29 mouse cellular contexts compared by ENCODE assay signal in the genomic region with DNA sequence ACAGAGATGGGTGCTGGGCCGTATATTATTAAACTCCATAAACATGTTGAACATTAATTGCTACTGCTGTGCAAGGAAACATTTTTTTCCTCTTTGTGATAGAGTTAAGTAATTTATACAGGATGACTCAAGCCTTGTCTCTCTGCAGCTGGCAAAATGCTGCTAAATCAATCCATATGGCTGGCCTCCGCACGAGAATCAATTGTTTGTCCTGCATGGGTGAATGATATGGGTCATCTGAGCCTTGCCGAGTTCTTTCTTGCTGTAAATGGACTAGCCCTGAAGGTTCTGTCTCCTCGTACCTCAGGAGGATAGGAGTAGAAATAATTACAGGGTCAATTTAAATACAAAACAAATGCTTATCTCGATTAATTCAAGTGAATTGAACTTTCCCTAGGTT.
DNase-seq lines count a peak whose midpoint lies in the region; ATAC-seq and TF ChIP-seq lines count a peak whose summit lies in the region.
"Had no signal": no experiment of that assay in that cellular context is flagged by ENCODE, and none has a peak within 500 bp of the region (broad histone marks: within the 10 kb centered on the region; RNA-seq: fewer than 3 reads in every experiment).

No protein-coding gene starts in this region.

- intact Hi-C loops in left cerebral cortex, adult 2 months (cut with DNase I) = no loop called here

- WGBS in hindbrain, embryonic 11.5 days = 37% methylated on average over 6 of the region's 6 CpGs
- 33% methylated on average over 6 of the region's 6 CpGs for WGBS in hindbrain, embryonic 12.5 days
- 29% methylated on average over 6 of the region's 6 CpGs for WGBS in embryonic facial prominence, embryonic 14.5 days
- 59% methylated on average over 6 of the region's 6 CpGs for WGBS in intestine, embryonic 16.5 days

- H3K36me3 ChIP-seq in hindbrain, embryonic 11.5 days (ENCODE audit: control insufficient read depth, insufficient read depth, low read length) = no peaks in the 10 kb centered on the region
- no peaks in the 10 kb centered on the region for H3K36me3 ChIP-seq in hindbrain, embryonic 12.5 days
- no peaks in the 10 kb centered on the region for H3K36me3 ChIP-seq in embryonic facial prominence, embryonic 14.5 days (ENCODE audit: control insufficient read depth, insufficient read depth, low read length)
- no peaks in the 10 kb centered on the region for H3K36me3 ChIP-seq in intestine, embryonic 16.5 days (ENCODE audit: control insufficient read depth, insufficient read depth, low read length)
- H3K36me3 ChIP-seq: G1E; kidney, embryonic 15.5 days; limb, embryonic 12.5 days; lung, embryonic 15.5 days; midbrain, embryonic 12.5 days had no signal

- H3K27ac ChIP-seq in hindbrain, embryonic 11.5 days (ENCODE audit: low read depth, low read length) = no peak overlapping the region
- H3K27ac ChIP-seq in hindbrain, embryonic 12.5 days = no peak overlapping the region
- H3K27ac ChIP-seq in embryonic facial prominence, embryonic 14.5 days (replicated peaks; ENCODE audit: low read depth, low read length) = no peak overlapping the region
- no peak overlapping the region for H3K27ac ChIP-seq in intestine, embryonic 16.5 days (ENCODE audit: low read length)
- no peak overlapping the region for H3K27ac ChIP-seq in left cerebral cortex, adult 2 months
- H3K27ac ChIP-seq: forebrain, embryonic 13.5 days; kidney, embryonic 15.5 days; layer of hippocampus, adult 2 months; limb, embryonic 12.5 days; lung, embryonic 15.5 days; midbrain, embryonic 12.5 days had no signal

- no peak overlapping the region for H3K4me3 ChIP-seq in hindbrain, embryonic 11.5 days (ENCODE audit: low read depth, low read length)
- H3K4me3 ChIP-seq in hindbrain, embryonic 12.5 days = no peak overlapping the region
- no peak overlapping the region for H3K4me3 ChIP-seq in embryonic facial prominence, embryonic 14.5 days (ENCODE audit: low read depth, low read length)
- no peak overlapping the region for H3K4me3 ChIP-seq in intestine, embryonic 16.5 days (ENCODE audit: low read length)
- H3K4me3 ChIP-seq in left cerebral cortex, adult 2 months = no peak overlapping the region
- H3K4me3 ChIP-seq: forebrain, embryonic 13.5 days; kidney, embryonic 15.5 days; layer of hippocampus, adult 2 months; limb, embryonic 12.5 days; lung, embryonic 15.5 days; midbrain, embryonic 12.5 days; myocyte had no signal

- peak; percentile 35 for DNase-seq in hindbrain, embryonic 11.5 days (ENCODE audit: low spot score)
- DNase-seq in embryo, embryonic 10.5 days (ENCODE audit: low spot score) = peak; percentile 54
- DNase-seq in embryonic facial prominence, embryonic 14.5 days (ENCODE audit: low spot score) = peak; percentile 26
- DNase-seq in retina, embryonic 14.5 days (ENCODE audit: low spot score) = peak; percentile 28
- DNase-seq in left cerebral cortex, adult 2 months (ENCODE audit: extremely low spot score in 1 of 2, low spot score in 2 of 2) = no peak
- DNase-seq in heart, adult 8-10 months (ENCODE audit: low spot score) = no peak
- DNase-seq: adrenal gland, postnatal 14 days; cerebellum, adult 11-12 months; cerebellum, adult 9-11 months; gastrocnemius, postnatal 25 days; heart, adult 11 months; heart, postnatal 36 days; kidney, adult 11 months; right cerebral cortex, adult 18-20 months; spleen, adult 18-20 months; thymus, postnatal 14 days had no signal

- H3K4me1 ChIP-seq in hindbrain, embryonic 11.5 days (replicated peaks; ENCODE audit: control insufficient read depth, insufficient read depth, low read length) = no peaks in the 10 kb centered on the region
- H3K4me1 ChIP-seq in hindbrain, embryonic 12.5 days = peaks cover 9% of the 10 kb centered on the region
- H3K4me1 ChIP-seq in embryonic facial prominence, embryonic 14.5 days (ENCODE audit: control insufficient read depth, insufficient read depth, low read length) = peaks cover 6% of the 10 kb centered on the region; the same call in 1 of the 2 replicates
- H3K4me1 ChIP-seq in intestine, embryonic 16.5 days (ENCODE audit: control insufficient read depth, insufficient read depth, low read length) = no peaks in the 10 kb centered on the region
- H3K4me1 ChIP-seq: kidney, embryonic 15.5 days; lung, embryonic 15.5 days; midbrain, embryonic 12.5 days had no signal

- TF ChIP-seq CTCF in left cerebral cortex, adult 2 months (IDR thresholded peaks at IDR 0.05) = no peak

- H3K27me3 ChIP-seq in hindbrain, embryonic 11.5 days (ENCODE audit: control insufficient read depth, insufficient read depth, low read length) = no peaks in the 10 kb centered on the region
- H3K27me3 ChIP-seq in hindbrain, embryonic 12.5 days = no peaks in the 10 kb centered on the region
- no peaks in the 10 kb centered on the region for H3K27me3 ChIP-seq in embryonic facial prominence, embryonic 14.5 days (replicated peaks; ENCODE audit: control insufficient read depth, insufficient read depth, low read length)
- H3K27me3 ChIP-seq in intestine, embryonic 16.5 days (replicated peaks; ENCODE audit: control insufficient read depth, insufficient read depth, low read length) = no peaks in the 10 kb centered on the region
- H3K27me3 ChIP-seq: forebrain, embryonic 13.5 days; kidney, embryonic 15.5 days; limb, embryonic 12.5 days; lung, embryonic 15.5 days; midbrain, embryonic 12.5 days had no signal

- H3K4me2 ChIP-seq in hindbrain, embryonic 11.5 days (replicated peaks; ENCODE audit: low read depth, low read length) = no peak overlapping the region
- H3K4me2 ChIP-seq in hindbrain, embryonic 12.5 days (replicated peaks) = no peak overlapping the region; the same call in 1 of the 2 replicates
- H3K4me2 ChIP-seq in embryonic facial prominence, embryonic 14.5 days (ENCODE audit: low read depth, low read length) = no peak overlapping the region
- H3K4me2 ChIP-seq in intestine, embryonic 16.5 days (ENCODE audit: low read depth, low read length) = no peak overlapping the region
- H3K4me2 ChIP-seq: forebrain, embryonic 13.5 days; heart, embryonic 11.5 days; kidney, embryonic 15.5 days; limb, embryonic 12.5 days; liver, embryonic 11.5 days; lung, embryonic 15.5 days; midbrain, embryonic 12.5 days had no signal

- no peaks in the 10 kb centered on the region for H3K9me3 ChIP-seq in hindbrain, embryonic 11.5 days (ENCODE audit: control insufficient read depth, low read length)
- no peaks in the 10 kb centered on the region for H3K9me3 ChIP-seq in hindbrain, embryonic 12.5 days (replicated peaks)
- no peaks in the 10 kb centered on the region for H3K9me3 ChIP-seq in embryonic facial prominence, embryonic 14.5 days (ENCODE audit: control insufficient read depth, low read length)
- H3K9me3 ChIP-seq in intestine, embryonic 16.5 days (ENCODE audit: control insufficient read depth, low read length) = no peaks in the 10 kb centered on the region
- H3K9me3 ChIP-seq: forebrain, embryonic 13.5 days; kidney, embryonic 15.5 days; limb, embryonic 12.5 days; lung, embryonic 15.5 days; midbrain, embryonic 12.5 days had no signal

- H3K9ac ChIP-seq in hindbrain, embryonic 11.5 days (ENCODE audit: low read depth, low read length) = no peak overlapping the region
- no peak overlapping the region; the same call in 1 of the 2 replicates for H3K9ac ChIP-seq in hindbrain, embryonic 12.5 days
- no peak overlapping the region for H3K9ac ChIP-seq in embryonic facial prominence, embryonic 14.5 days (ENCODE audit: low read depth, low read length)
- no peak overlapping the region for H3K9ac ChIP-seq in intestine, embryonic 16.5 days (ENCODE audit: low read depth, low read length)
- H3K9ac ChIP-seq: forebrain, embryonic 13.5 days; kidney, embryonic 15.5 days; limb, embryonic 12.5 days; lung, embryonic 15.5 days; midbrain, embryonic 12.5 days had no signal

- no peak for ATAC-seq in hindbrain, embryonic 11.5 days (ENCODE audit: low FRiP score)
- ATAC-seq in hindbrain, embryonic 12.5 days (ENCODE audit: low FRiP score) = no peak
- ATAC-seq in embryonic facial prominence, embryonic 14.5 days (ENCODE audit: low read depth) = no peak
- no peak for ATAC-seq in intestine, embryonic 16.5 days
- ATAC-seq: forebrain, embryonic 13.5 days; Patski had no signal

Comparison
In these comparisons a context has a peak if more than half of its experiments do, and no peak if none do; other contexts are left out.
1. DNase-seq: peak in hindbrain, embryonic 11.5 days (single experiment), embryo, embryonic 10.5 days (single experiment), embryonic facial prominence, embryonic 14.5 days (single experiment) and retina, embryonic 14.5 days (single experiment); none in left cerebral cortex, adult 2 months (0 of 2) and heart, adult 8-10 months (single experiment).